Mouse (Mus musculus) ES-E14 (cell line): ENCODE measurements around the gene Pus7. TPM values are rescaled to one million over a fixed set of nuclear protein-coding genes. Genes with fewer than 3 reads are reported as not detected.

Source experiments
- DNase-seq: peaks from one replicate; pipeline ENCODE4 v3.0.0-alpha.2; 2013; ENCODE audit warnings: low read depth, low spot score
- H3K27ac ChIP-seq: 2 replicates; pipeline ENCODE4 v1.5.1; 2012; ENCODE audit warnings: low read depth, mild to moderate bottlenecking, low read length, moderate library complexity, mixed read lengths; ENCODE audit not compliant: poor library complexity, insufficient read depth, severe bottlenecking
- H3K36me3 ChIP-seq: 2 replicates; pipeline ENCODE4 v1.6.1; 2012; ENCODE audit warnings: mild to moderate bottlenecking, low read length, moderate library complexity, mixed read lengths; ENCODE audit not compliant: control insufficient read depth, poor library complexity, insufficient read depth, severe bottlenecking
- H3K4me1 ChIP-seq, 2 experiments: fragments of 150-350 bp in 1 of 2; sonication (generic) in 1 of 2; 2 replicates each; pipeline ENCODE4 v1.6.1; 2012; ENCODE audit warnings: low read length in 2 of 2, mild to moderate bottlenecking in 1 of 2, mixed read lengths in 1 of 2; ENCODE audit not compliant: control insufficient read depth in 2 of 2, insufficient read depth in 2 of 2, poor library complexity in 1 of 2
- H3K4me3 ChIP-seq, 2 experiments: fragments of 150-350 bp in 1 of 2; sonication (generic) in 1 of 2; 2 replicates each; pipeline ENCODE4 v1.5.1; 2012; ENCODE audit warnings: low read length in 2 of 2, low read depth in 1 of 2, mild to moderate bottlenecking in 1 of 2, mixed read lengths in 1 of 2; ENCODE audit not compliant: insufficient read depth in 1 of 2, poor library complexity in 1 of 2, severe bottlenecking in 1 of 2
- H3K9ac ChIP-seq: 2 replicates; pipeline ENCODE4 v1.6.1; 2012; ENCODE audit warnings: low read depth, mild to moderate bottlenecking, low read length, mixed read lengths; ENCODE audit not compliant: poor library complexity, insufficient read depth, severe bottlenecking
- H3K9me3 ChIP-seq: fragments of 150-350 bp; sonication (generic); 2 replicates; pipeline ENCODE4 v1.6.1; 2012; ENCODE audit warnings: low read depth, mild to moderate bottlenecking, low read length; ENCODE audit not compliant: control insufficient read depth, insufficient read depth
- CHD2 ChIP-seq: IDR thresholded peaks from 2 replicates; pipeline ENCODE4 v1.6.1; 2014; ENCODE audit warnings: mild to moderate bottlenecking, low read depth, low read length, inconsistent platforms
- HCFC1 ChIP-seq: IDR thresholded peaks from 2 replicates; pipeline ENCODE4 v1.6.1; 2012; ENCODE audit warnings: low read length, inconsistent platforms, borderline replicate concordance; ENCODE audit not compliant: insufficient read depth
- MAFK ChIP-seq: IDR thresholded peaks from 2 replicates; pipeline ENCODE4 v1.6.1; 2014; ENCODE audit warnings: mild to moderate bottlenecking, low read depth, low read length, inconsistent platforms; ENCODE audit not compliant: insufficient read depth
- ZC3H11A ChIP-seq: IDR thresholded peaks from 2 replicates; pipeline ENCODE4 v1.6.1; 2012; ENCODE audit warnings: low read depth, mild to moderate bottlenecking, inconsistent platforms, low read length, borderline replicate concordance
- ZNF384 ChIP-seq: IDR thresholded peaks from 2 replicates; pipeline ENCODE4 v1.6.1; 2012; ENCODE audit warnings: low read depth, low read length, inconsistent platforms
- in situ Hi-C, 2 experiments: fragments of 600-800 bp; cut with MboI; formaldehyde crosslinking; loops; one replicate each; pipeline ENCODE4 v1.15.1; 2025; ENCODE audit warnings: low sequenced_read_pairs in 2 of 2, inconsistent platforms in 1 of 2; ENCODE audit not compliant: unreplicated experiment in 2 of 2
- total RNA-seq: library from RNA; depleted of rRNA; stranded (reverse); fragments of 300-350 nt; gene quantifications from 2 replicates; pipeline ENCODE4 v1.2.3, GENCODE M21; 2012

Pus7 gene
- total RNA-seq, 1 experiment: 33.2 TPM

- Histone ChIP-seq H3K27ac (no peak overlapping the region), H3K36me3 (no peaks in the 10 kb centered on the region; the same call in 1 of the 2 replicates), H3K9ac (no peak overlapping the region), H3K9me3 (no peaks in the 10 kb centered on the region), H3K4me1 (peaks cover 0 to 7% of the 10 kb centered on the region in 2 experiments; a peak in 2 of 4 replicates), H3K4me3 (no peak overlapping the region)
- no peak for TF ChIP-seq CHD2
- TF ChIP-seq MAFK: no peak
- no peak for DNase-seq
- in situ Hi-C loops: no loop called here
These were observed 38.8 kb upstream of the Pus7 start for GRCm38 (mm10) chr5:23822306-23822705.

- H3K36me3 ChIP-seq: peaks cover 6% of the 10 kb centered on the region
- no peak overlapping the region for H3K9ac ChIP-seq
- H3K4me1 ChIP-seq: peaks cover 0 to 2% of the 10 kb centered on the region in 2 experiments; a peak in 1 of 4 replicates
- H3K4me3 ChIP-seq: no peak overlapping the region
- no peak overlapping the region for H3K27ac ChIP-seq
- no peaks in the 10 kb centered on the region for H3K9me3 ChIP-seq
- in situ Hi-C loops: no loop called here
- no peak for TF ChIP-seq ZC3H11A
- no peak for TF ChIP-seq MAFK
- DNase-seq: no peak
These were observed 33.2 kb upstream of the Pus7 start for GRCm38 (mm10) chr5:23816681-23817080.

- H3K9me3 ChIP-seq: no peaks in the 10 kb centered on the region
- no peak for DNase-seq
- H3K4me3 ChIP-seq: no peak overlapping the region
- peaks cover 8% of the 10 kb centered on the region for H3K36me3 ChIP-seq
- peaks cover 0 to 3% of the 10 kb centered on the region in 2 experiments; a peak in 1 of 4 replicates for H3K4me1 ChIP-seq
- H3K27ac ChIP-seq: no peak overlapping the region
- in situ Hi-C loops: no loop called here
- H3K9ac ChIP-seq: no peak overlapping the region
- TF ChIP-seq ZNF384 (no peak), ZC3H11A (no peak), CHD2 (no peak), MAFK (no peak), HCFC1 (no peak)
These were observed 31.3 kb upstream of the Pus7 start for GRCm38 (mm10) chr5:23814841-23815240.

- Histone ChIP-seq H3K4me1 (no peaks in the 10 kb centered on the region), H3K27ac (no peak overlapping the region), H3K9me3 (no peaks in the 10 kb centered on the region), H3K36me3 (peaks cover 5% of the 10 kb centered on the region), H3K9ac (no peak overlapping the region), H3K4me3 (no peak overlapping the region)
- DNase-seq: no peak
- no peak for TF ChIP-seq MAFK
- no peak for TF ChIP-seq CHD2
- TF ChIP-seq ZNF384: no peak
- TF ChIP-seq HCFC1: no peak
- TF ChIP-seq ZC3H11A: no peak
- in situ Hi-C loops: no loop called here
These were observed 9.2 kb upstream of the Pus7 start for GRCm38 (mm10) chr5:23792726-23793125.

- no peak for TF ChIP-seq HCFC1
- no peak for TF ChIP-seq ZNF384
- no peak for TF ChIP-seq MAFK
- TF ChIP-seq CHD2: no peak
- TF ChIP-seq ZC3H11A: no peak
- Histone ChIP-seq H3K36me3 (peaks cover 2% of the 10 kb centered on the region; the same call in 1 of the 2 replicates), H3K9ac (no peak overlapping the region), H3K4me1 (no peaks in the 10 kb centered on the region), H3K9me3 (no peaks in the 10 kb centered on the region), H3K4me3 (no peak overlapping the region), H3K27ac (no peak overlapping the region)
- DNase-seq: no peak
- in situ Hi-C loops: no loop called here
These were observed 5.6 kb upstream of the Pus7 start for GRCm38 (mm10) chr5:23789078-23789612.
